Mouse (Mus musculus): ENCODE measurements at regions not wholly inside any gene's neighbourhood (a gene's known extent, or its start where the extent isn't known, plus 50 kb on each side); places are given as distances from the start of the nearest gene placed in this dataset.

DNA sequence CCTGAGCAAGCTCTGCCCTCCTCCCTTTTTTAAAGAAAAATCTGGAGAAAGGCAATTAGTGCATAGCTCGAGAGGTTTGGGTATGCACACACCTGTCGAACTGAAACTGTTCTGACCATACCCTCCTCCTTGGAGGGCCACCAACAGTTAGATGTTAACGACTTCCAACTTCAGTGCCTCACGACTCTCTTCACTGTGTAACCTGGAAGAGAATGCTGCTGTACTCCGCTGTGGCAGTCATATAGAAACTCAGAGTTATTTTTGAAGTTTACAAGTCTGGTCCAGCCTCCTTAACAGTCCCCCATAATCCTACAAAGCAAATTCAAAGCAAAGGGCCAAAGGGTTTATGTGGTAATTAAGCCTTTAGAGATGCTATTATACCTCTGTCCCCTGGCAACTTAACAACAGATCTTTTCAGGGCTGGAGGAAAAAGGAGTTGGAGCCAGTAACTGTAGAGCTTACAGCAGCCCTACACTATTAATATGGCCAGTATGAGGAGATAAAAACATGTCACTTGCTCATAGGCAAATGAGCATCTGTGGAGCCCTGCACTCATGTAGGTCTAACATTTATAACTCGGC, 51.7 kb upstream of the 1700066M21Rik start:
- ATAC-seq (replicated peaks in 1 of 2; ENCODE audit: insufficient read depth in 1 of 2, low FRiP score in 2 of 2, low TSS enrichment in 1 of 2, low read depth in 1 of 2, poor library complexity in 2 of 2, severe bottlenecking in 2 of 2) = no peak

Data from hematopoietic stem cell, adult 5-6 weeks (primary cell).